Mouse (Mus musculus): Measurements from ENCODE around the gene Gps1. TPM values are rescaled to one million over a fixed set of nuclear protein-coding genes. Genes with fewer than 3 reads are reported as not detected.

The Gps1 gene
- polyA plus RNA-seq, 1 experiment, result 223 TPM

GRCm38 (mm10) chr11:120804769-120805168 lies 20.7 kb downstream of the Gps1 start:
- TF ChIP-seq POLR2A (IDR thresholded peaks at IDR 0.05; ENCODE audit: extremely low read depth, insufficient read depth, low read length) (no peak), CTCF (IDR thresholded peaks at IDR 0.05; ENCODE audit: extremely low read depth, insufficient read depth, low read length) (no peak)
- Histone ChIP-seq H3K27ac (ENCODE audit: insufficient read depth, low read length) (no peak overlapping the region), H3K4me1 (ENCODE audit: control insufficient read depth, insufficient read depth, low read length) (no peaks in the 10 kb centered on the region), H3K4me3 (ENCODE audit: insufficient read depth, low read length) (no peak overlapping the region)

GRCm38 (mm10) chr11:120805375-120806298 lies 21.6 kb downstream of the Gps1 start:
- no peak overlapping the region for H3K4me3 ChIP-seq (ENCODE audit: insufficient read depth, low read length)
- no peak overlapping the region for H3K27ac ChIP-seq (ENCODE audit: insufficient read depth, low read length)
- TF ChIP-seq CTCF (IDR thresholded peaks at IDR 0.05; ENCODE audit: extremely low read depth, insufficient read depth, low read length), result no peak
- TF ChIP-seq POLR2A (IDR thresholded peaks at IDR 0.05; ENCODE audit: extremely low read depth, insufficient read depth, low read length), result no peak
- no peaks in the 10 kb centered on the region for H3K4me1 ChIP-seq (ENCODE audit: control insufficient read depth, insufficient read depth, low read length)

GRCm38 (mm10) chr11:120808010-120808409 lies 23.9 kb downstream of the Gps1 start:
- TF ChIP-seq POLR2A (IDR thresholded peaks at IDR 0.05; ENCODE audit: extremely low read depth, insufficient read depth, low read length), result no peak
- no peak for TF ChIP-seq CTCF (IDR thresholded peaks at IDR 0.05; ENCODE audit: extremely low read depth, insufficient read depth, low read length)
- Histone ChIP-seq H3K27ac (ENCODE audit: insufficient read depth, low read length) (no peak overlapping the region), H3K4me1 (ENCODE audit: control insufficient read depth, insufficient read depth, low read length) (no peaks in the 10 kb centered on the region), H3K4me3 (ENCODE audit: insufficient read depth, low read length) (no peak overlapping the region)

- H3K4me1 ChIP-seq (ENCODE audit: control insufficient read depth, insufficient read depth, low read length), result no peaks in the 10 kb centered on the region
- H3K4me3 ChIP-seq (ENCODE audit: insufficient read depth, low read length), result no peak overlapping the region
- H3K27ac ChIP-seq (ENCODE audit: insufficient read depth, low read length), result no peak overlapping the region
- TF ChIP-seq CTCF (IDR thresholded peaks at IDR 0.05; ENCODE audit: extremely low read depth, insufficient read depth, low read length), result no peak
- no peak for TF ChIP-seq POLR2A (IDR thresholded peaks at IDR 0.05; ENCODE audit: extremely low read depth, insufficient read depth, low read length)
Measured at GRCm38 (mm10) chr11:120812068-120812467, 28.0 kb downstream of the Gps1 start.

GRCm38 (mm10) chr11:120817358-120817757 lies 33.3 kb downstream of the Gps1 start:
- Histone ChIP-seq H3K27ac (ENCODE audit: insufficient read depth, low read length) (no peak overlapping the region), H3K4me1 (ENCODE audit: control insufficient read depth, insufficient read depth, low read length) (no peaks in the 10 kb centered on the region), H3K4me3 (ENCODE audit: insufficient read depth, low read length) (no peak overlapping the region)
- TF ChIP-seq CTCF (IDR thresholded peaks at IDR 0.05; ENCODE audit: extremely low read depth, insufficient read depth, low read length) (no peak), POLR2A (IDR thresholded peaks at IDR 0.05; ENCODE audit: extremely low read depth, insufficient read depth, low read length) (no peak)

GRCm38 (mm10) chr11:120818251-120818650 lies 34.2 kb downstream of the Gps1 start:
- Histone ChIP-seq H3K4me3 (ENCODE audit: insufficient read depth, low read length) (no peak overlapping the region), H3K4me1 (ENCODE audit: control insufficient read depth, insufficient read depth, low read length) (no peaks in the 10 kb centered on the region), H3K27ac (ENCODE audit: insufficient read depth, low read length) (no peak overlapping the region)
- TF ChIP-seq POLR2A (IDR thresholded peaks at IDR 0.05; ENCODE audit: extremely low read depth, insufficient read depth, low read length), result no peak
- TF ChIP-seq CTCF (IDR thresholded peaks at IDR 0.05; ENCODE audit: extremely low read depth, insufficient read depth, low read length), result no peak

GRCm38 (mm10) chr11:120819556-120819955 lies 35.5 kb downstream of the Gps1 start:
- H3K4me3 ChIP-seq (ENCODE audit: insufficient read depth, low read length), result no peak overlapping the region
- H3K27ac ChIP-seq (ENCODE audit: insufficient read depth, low read length), result no peak overlapping the region
- no peaks in the 10 kb centered on the region for H3K4me1 ChIP-seq (ENCODE audit: control insufficient read depth, insufficient read depth, low read length)
- TF ChIP-seq POLR2A (IDR thresholded peaks at IDR 0.05; ENCODE audit: extremely low read depth, insufficient read depth, low read length), result no peak
- no peak for TF ChIP-seq CTCF (IDR thresholded peaks at IDR 0.05; ENCODE audit: extremely low read depth, insufficient read depth, low read length)

GRCm38 (mm10) chr11:120820546-120820945 lies 36.5 kb downstream of the Gps1 start:
- no peak overlapping the region for H3K4me3 ChIP-seq (ENCODE audit: insufficient read depth, low read length)
- no peak overlapping the region for H3K27ac ChIP-seq (ENCODE audit: insufficient read depth, low read length)
- no peak for TF ChIP-seq POLR2A (IDR thresholded peaks at IDR 0.05; ENCODE audit: extremely low read depth, insufficient read depth, low read length)
- no peak for TF ChIP-seq CTCF (IDR thresholded peaks at IDR 0.05; ENCODE audit: extremely low read depth, insufficient read depth, low read length)
- H3K4me1 ChIP-seq (ENCODE audit: control insufficient read depth, insufficient read depth, low read length), result no peaks in the 10 kb centered on the region

- no peak overlapping the region for H3K27ac ChIP-seq (ENCODE audit: insufficient read depth, low read length)
- no peak for TF ChIP-seq POLR2A (IDR thresholded peaks at IDR 0.05; ENCODE audit: extremely low read depth, insufficient read depth, low read length)
- TF ChIP-seq CTCF (IDR thresholded peaks at IDR 0.05; ENCODE audit: extremely low read depth, insufficient read depth, low read length), result no peak
- no peak overlapping the region for H3K4me3 ChIP-seq (ENCODE audit: insufficient read depth, low read length)
- H3K4me1 ChIP-seq (ENCODE audit: control insufficient read depth, insufficient read depth, low read length), result no peaks in the 10 kb centered on the region
Measured at GRCm38 (mm10) chr11:120821076-120821922, 37.2 kb downstream of the Gps1 start.
